Mouse (Mus musculus) heart, postnatal 0 days (tissue): Measurements from ENCODE around the gene Cacna1e. TPM values are rescaled to one million over a fixed set of nuclear protein-coding genes. Genes with fewer than 3 reads are reported as not detected.

Source experiments
- ATAC-seq: fragments of 200-750 bp; cut with Nextera tagmentation; 2 replicates; pipeline ENCODE4 v1.8.0; 2017; ENCODE audit warnings: low read depth, moderate number of reproducible peaks, moderate library complexity; ENCODE audit not compliant: insufficient read depth
- DNase-seq: peaks from one replicate; pipeline ENCODE4 v3.0.0-alpha.2; 2016; ENCODE audit warnings: low spot score
- H3K27ac ChIP-seq: fragments of 300-500 bp; sonication (generic); 2 replicates; pipeline ENCODE4 v1.5.1; 2014; ENCODE audit warnings: low read depth, mild to moderate bottlenecking
- H3K27me3 ChIP-seq: fragments of 300-500 bp; sonication (generic); 2 replicates; pipeline ENCODE4 v1.6.1; 2014; ENCODE audit warnings: low read length, mixed read lengths; ENCODE audit not compliant: control insufficient read depth, insufficient read depth
- H3K36me3 ChIP-seq: fragments of 300-500 bp; sonication (generic); replicated peaks from 2 replicates; pipeline ENCODE4 v1.6.1; 2014; ENCODE audit warnings: low read length, mixed read lengths; ENCODE audit not compliant: control insufficient read depth, insufficient read depth
- H3K4me1 ChIP-seq: fragments of 300-500 bp; sonication (generic); 2 replicates; pipeline ENCODE4 v1.6.1; 2014; ENCODE audit warnings: antibody characterized with exemption; ENCODE audit not compliant: control insufficient read depth, insufficient read depth
- H3K4me2 ChIP-seq: fragments of 300-500 bp; sonication (generic); 2 replicates; pipeline ENCODE4 v1.6.1; 2014; ENCODE audit warnings: low read depth, mild to moderate bottlenecking, low read length, moderate library complexity
- H3K4me3 ChIP-seq: fragments of 300-500 bp; sonication (generic); 2 replicates; pipeline ENCODE4 v1.5.1; 2014; ENCODE audit warnings: low read depth, low read length
- H3K9ac ChIP-seq: fragments of 300-500 bp; sonication (generic); replicated peaks from 2 replicates; pipeline ENCODE4 v1.6.1; 2014; ENCODE audit warnings: low read depth, low read length, mixed read lengths
- H3K9me3 ChIP-seq: fragments of 300-500 bp; sonication (generic); replicated peaks from 2 replicates; pipeline ENCODE4 v1.6.1; 2016; ENCODE audit warnings: low read length; ENCODE audit not compliant: control insufficient read depth
- CTCF ChIP-seq: IDR thresholded peaks from 2 replicates; pipeline ENCODE4 v1.5.1; 2016; ENCODE audit warnings: antibody characterized with exemption, control low read depth, low read depth
- EP300 ChIP-seq: IDR thresholded peaks from 2 replicates; pipeline ENCODE4 v1.6.1; 2016; ENCODE audit warnings: antibody characterized with exemption, low read depth
- WGBS: fragments of 180-500 bp; shearing (Covaris S2); extraction: QIAGEN DNeasy Blood & Tissue Kit; methylation state at CpG from one replicate; pipeline ENCODE4 v1.1.7; 2014; 5-methylcytosine and 5-hydroxymethylcytosine counted together
- polyA plus RNA-seq: library from polyadenylated mRNA; unstranded; fragments of >200 nt; fragmentation: Nextera tagmentation; extraction: Ambion mirVana; gene quantifications from 2 replicates; pipeline ENCODE4 v1.2.1, GENCODE M21; 2015
- total RNA-seq: library from RNA; depleted of rRNA; stranded (reverse); fragments of >200 nt; gene quantifications from 2 replicates; pipeline ENCODE4 v1.2.3, GENCODE M21; 2014; ENCODE audit warnings: low replicate concordance

The Cacna1e gene
- total and polyA plus RNA-seq, 2 experiments from 2014 or later = 0.04 to 0.08 TPM

DNA sequence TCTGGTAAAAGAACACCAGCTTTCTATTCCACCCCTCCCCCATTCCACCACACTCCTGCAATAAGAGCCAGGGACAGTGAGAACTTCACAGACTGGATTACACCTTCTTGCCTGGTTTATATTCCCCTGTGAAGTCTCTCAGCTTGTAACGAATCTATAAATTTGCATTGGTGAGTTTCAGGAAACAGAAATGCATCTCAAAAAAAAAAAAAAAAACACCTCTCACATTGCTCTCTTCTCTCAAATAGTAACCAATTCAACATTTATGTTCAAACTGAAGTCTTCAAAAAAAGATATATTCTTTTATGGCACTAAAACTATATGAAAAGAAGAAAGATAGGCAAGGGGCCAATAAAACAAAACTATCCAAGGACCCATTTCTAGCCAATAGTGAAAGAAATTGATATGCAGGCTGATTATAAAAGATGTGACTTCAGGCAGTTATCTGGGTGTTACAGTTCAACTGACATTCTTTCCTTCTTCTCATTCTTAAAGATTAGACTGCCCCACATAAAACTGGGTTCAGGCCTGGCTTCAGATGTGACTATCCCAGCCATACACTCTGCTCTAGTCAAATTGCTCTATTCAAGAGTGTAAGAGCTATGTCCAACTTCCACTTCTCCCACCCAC, 200.7 kb downstream of the Cacna1e start:
- Histone ChIP-seq H3K36me3 (no peaks in the 10 kb centered on the region), H3K27me3 (no peaks in the 10 kb centered on the region), H3K9me3 (no peaks in the 10 kb centered on the region), H3K4me2 (no peak overlapping the region), H3K4me1 (no peaks in the 10 kb centered on the region), H3K4me3 (no peak overlapping the region), H3K9ac (no peak overlapping the region), H3K27ac (no peak overlapping the region)
- TF ChIP-seq EP300 (no peak), CTCF (no peak)
- ATAC-seq (no peak), DNase-seq (no peak)
- WGBS = 76% methylated on average over 1 of the region's 1 CpGs

DNA sequence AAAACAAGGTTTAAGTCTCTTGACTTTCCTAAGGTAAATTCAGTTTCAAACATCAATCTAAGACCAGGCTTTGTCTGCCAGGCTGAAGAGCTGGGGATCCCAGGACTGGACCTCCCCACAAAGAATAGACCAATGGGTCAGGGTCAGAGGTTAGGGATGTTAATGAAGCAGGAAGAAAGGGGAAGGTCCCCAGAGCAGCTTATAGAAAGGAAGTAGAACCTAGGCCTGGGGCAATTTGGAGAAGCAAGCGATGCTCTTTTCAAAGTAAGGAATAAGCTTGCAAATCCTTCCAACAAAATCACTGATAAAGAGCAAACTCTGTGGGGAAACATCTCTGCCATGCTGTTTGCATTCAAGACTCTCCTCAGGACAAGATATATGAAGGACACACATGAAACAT, 205.3 kb downstream of the Cacna1e start:
- TF ChIP-seq CTCF = no peak
- TF ChIP-seq EP300 = no peak
- H3K27ac ChIP-seq = no peak overlapping the region
- H3K27me3 ChIP-seq = no peaks in the 10 kb centered on the region
- H3K9ac ChIP-seq = no peak overlapping the region
- H3K9me3 ChIP-seq = no peaks in the 10 kb centered on the region
- DNase-seq (no peak), ATAC-seq (no peak)
- H3K4me2 ChIP-seq = no peak overlapping the region
- H3K4me1 ChIP-seq = no peaks in the 10 kb centered on the region
- no peaks in the 10 kb centered on the region for H3K36me3 ChIP-seq
- no peak overlapping the region for H3K4me3 ChIP-seq
- WGBS = 70% methylated on average over 1 of the region's 1 CpGs

DNA sequence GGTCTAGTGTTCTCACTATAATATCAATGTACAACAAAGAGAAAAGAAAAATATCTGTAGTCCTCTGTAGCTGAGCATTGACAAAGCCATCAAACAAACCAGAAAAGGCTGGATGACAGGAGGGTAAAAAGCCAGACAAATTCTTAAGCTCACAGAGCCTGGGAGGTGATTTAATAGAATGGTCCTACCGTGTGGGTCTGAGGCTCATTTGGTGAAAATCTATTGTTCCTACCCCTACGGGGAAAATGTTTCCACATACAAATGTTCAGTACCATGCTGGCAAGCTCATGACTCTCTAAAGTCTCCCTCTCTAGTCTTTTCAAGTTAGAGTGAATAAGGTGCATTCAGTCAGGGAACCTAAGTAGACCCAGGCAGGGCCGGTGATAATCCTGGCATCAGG, 206.2 kb downstream of the Cacna1e start:
- H3K4me2 ChIP-seq = no peak overlapping the region
- no peak overlapping the region for H3K4me3 ChIP-seq
- TF ChIP-seq EP300 (no peak), CTCF (no peak)
- no peaks in the 10 kb centered on the region for H3K36me3 ChIP-seq
- H3K27ac ChIP-seq = no peak overlapping the region
- no peak overlapping the region for H3K9ac ChIP-seq
- H3K9me3 ChIP-seq = no peaks in the 10 kb centered on the region
- no peaks in the 10 kb centered on the region for H3K27me3 ChIP-seq
- ATAC-seq = no peak
- 82% methylated on average over 3 of the region's 3 CpGs for WGBS
- H3K4me1 ChIP-seq = no peaks in the 10 kb centered on the region
- no peak for DNase-seq

DNA sequence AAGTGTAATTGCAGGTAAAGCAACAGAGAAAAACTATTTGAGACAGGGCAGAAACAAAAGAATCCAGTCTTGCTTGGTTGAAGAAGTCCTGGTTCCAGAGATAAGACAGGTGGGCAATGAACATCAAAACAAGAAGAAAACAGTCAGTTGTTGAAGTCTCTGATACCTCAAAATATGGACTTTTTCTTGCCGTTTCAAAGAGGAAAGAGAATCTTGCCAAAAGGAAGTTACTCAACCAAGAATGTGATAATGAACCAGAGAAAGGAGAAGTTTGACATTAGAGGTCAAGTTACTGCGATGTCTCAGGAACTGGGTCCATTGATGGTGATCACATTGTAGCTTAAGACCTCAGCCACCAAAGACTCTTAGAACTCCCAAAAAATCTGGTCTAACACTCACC, 206.6 kb downstream of the Cacna1e start:
- no peaks in the 10 kb centered on the region for H3K4me1 ChIP-seq
- WGBS = 46% methylated on average over 2 of the region's 2 CpGs
- no peak overlapping the region for H3K9ac ChIP-seq
- H3K4me3 ChIP-seq = no peak overlapping the region
- no peaks in the 10 kb centered on the region for H3K27me3 ChIP-seq
- H3K4me2 ChIP-seq = no peak overlapping the region
- no peak for DNase-seq
- H3K36me3 ChIP-seq = no peaks in the 10 kb centered on the region
- no peaks in the 10 kb centered on the region for H3K9me3 ChIP-seq
- no peak for ATAC-seq
- TF ChIP-seq CTCF = no peak
- no peak for TF ChIP-seq EP300
- no peak overlapping the region for H3K27ac ChIP-seq

DNA sequence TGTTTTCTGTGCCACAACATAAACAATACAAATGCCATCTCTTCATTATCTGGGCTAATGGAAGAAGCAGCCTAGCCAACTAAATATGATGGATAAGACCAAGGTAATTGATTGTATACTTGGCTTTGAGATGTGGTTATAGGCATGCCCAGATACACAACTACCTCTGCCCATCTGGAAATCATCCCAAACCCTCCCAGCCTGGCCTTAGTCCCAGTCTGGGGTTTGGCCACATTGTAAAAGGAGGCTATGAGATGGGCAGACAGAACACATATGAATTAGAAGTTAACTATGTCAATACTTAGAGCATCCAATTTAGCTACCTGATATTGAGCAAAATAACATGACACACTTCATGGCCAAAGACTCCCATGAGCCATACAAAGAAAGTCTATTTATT, 220.6 kb downstream of the Cacna1e start:
- Histone ChIP-seq H3K36me3 (no peaks in the 10 kb centered on the region), H3K4me2 (no peak overlapping the region), H3K9me3 (no peaks in the 10 kb centered on the region), H3K27ac (no peak overlapping the region), H3K9ac (no peak overlapping the region), H3K4me3 (no peak overlapping the region), H3K4me1 (no peaks in the 10 kb centered on the region), H3K27me3 (no peaks in the 10 kb centered on the region)
- DNase-seq (no peak), ATAC-seq (no peak)
- no peak for TF ChIP-seq CTCF
- TF ChIP-seq EP300 = no peak

DNA sequence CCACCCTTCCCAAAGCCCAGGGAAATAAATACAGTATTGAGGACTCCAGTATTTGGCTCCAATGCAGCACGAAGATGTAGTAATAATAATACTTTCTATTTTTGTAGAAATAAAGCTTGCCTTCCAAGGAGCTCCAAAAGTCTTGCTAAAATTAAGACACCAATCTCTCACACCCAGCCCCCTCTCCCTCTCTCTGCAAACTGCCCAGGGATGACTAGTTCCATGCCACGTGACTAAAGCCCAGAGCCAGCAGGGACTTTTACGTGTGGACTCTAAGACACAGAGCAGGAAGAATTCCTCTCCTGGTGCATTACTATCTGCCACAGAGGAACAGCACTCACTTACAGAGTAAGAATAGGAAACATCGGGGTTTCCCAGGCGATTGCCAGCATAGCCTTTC, 222.3 kb downstream of the Cacna1e start:
- Histone ChIP-seq H3K36me3 (no peaks in the 10 kb centered on the region), H3K4me1 (no peaks in the 10 kb centered on the region), H3K9me3 (no peaks in the 10 kb centered on the region), H3K4me2 (no peak overlapping the region), H3K4me3 (no peak overlapping the region), H3K27me3 (no peaks in the 10 kb centered on the region), H3K27ac (no peak overlapping the region), H3K9ac (no peak overlapping the region)
- no peak for ATAC-seq
- TF ChIP-seq EP300 = no peak
- no peak for TF ChIP-seq CTCF
- 60% methylated on average over 5 of the region's 5 CpGs for WGBS
- DNase-seq = no peak
